Mouse (Mus musculus): Measurements from ENCODE around the gene Cd24a. TPM values are rescaled to one million over a fixed set of nuclear protein-coding genes. Genes with fewer than 3 reads are reported as not detected.

Cd24a gene
- polyA plus RNA-seq (2014; fragmentation: Nextera tagmentation; extraction: Ambion mirVana), result 698 and 708 TPM in 2 replicates

DNA sequence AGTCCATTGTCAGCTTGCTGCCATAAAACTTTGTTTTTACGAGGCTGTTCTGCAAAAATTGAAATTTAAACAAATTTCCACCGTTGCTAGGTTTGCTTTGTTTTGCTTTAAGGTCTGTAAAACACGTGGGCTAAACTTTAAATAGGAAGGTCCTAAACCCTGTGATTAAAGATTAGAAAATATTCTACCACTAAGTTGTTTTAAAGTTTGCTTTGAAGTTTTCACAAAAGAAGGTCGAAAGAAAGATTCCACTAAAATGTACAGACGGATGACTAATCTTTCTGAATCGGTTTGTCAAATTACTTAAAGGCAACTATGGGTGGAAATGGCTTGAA lies at the start of gene Cd24a:
Cd24a (plus strand) TSS at position 288 of the 335 bp plus-strand sequence.
- H3K4me2 ChIP-seq (ENCODE audit: low read depth), result peak within 1 kb of the TSS; percentile 85
- no peak for DNase-seq (ENCODE audit: low spot score)

DNA sequence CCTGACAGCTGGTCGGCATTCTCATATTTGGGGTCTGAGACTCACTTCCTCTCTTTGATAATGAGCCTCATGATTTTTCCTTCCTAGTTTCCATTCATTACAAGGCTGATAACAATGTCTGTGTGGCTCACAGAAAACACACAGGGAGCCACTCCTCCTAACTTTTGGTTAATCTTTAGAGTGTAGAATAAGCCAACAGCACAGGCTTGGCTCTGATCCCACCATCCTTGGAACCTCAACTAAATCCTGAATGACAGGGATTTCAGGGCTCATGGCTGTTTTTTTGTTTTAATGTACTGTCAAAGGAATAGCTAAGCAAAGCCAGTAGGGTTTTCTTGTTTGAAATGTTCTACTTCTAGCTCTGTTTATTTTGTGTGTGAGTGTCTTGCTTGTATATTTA lies 43.7 kb upstream of the Cd24a start:
- WGBS, result 91% methylated on average over 1 of the region's 1 CpGs
- Histone ChIP-seq H3K9me3 (ENCODE audit: control insufficient read depth, low read length) (no peaks in the 10 kb centered on the region), H3K27me3 (ENCODE audit: control insufficient read depth, insufficient read depth, low read length) (no peaks in the 10 kb centered on the region), H3K9ac (ENCODE audit: low read length) (no peak overlapping the region), H3K4me1 (ENCODE audit: control insufficient read depth, insufficient read depth, low read length) (no peaks in the 10 kb centered on the region), H3K4me2 (ENCODE audit: low read depth) (no peak overlapping the region), H3K27ac (ENCODE audit: low read depth, low read length) (no peak overlapping the region), H3K4me3 (ENCODE audit: low read depth, low read length) (no peak overlapping the region), H3K36me3 (ENCODE audit: control insufficient read depth, insufficient read depth, low read length) (peaks cover 7% of the 10 kb centered on the region)
- no peak for ATAC-seq (ENCODE audit: insufficient read depth, low FRiP score, low TSS enrichment)
- no peak for DNase-seq (ENCODE audit: low spot score)

More for the DNA sequence above, at the start of gene Cd24a:
- Histone ChIP-seq H3K4me1 (ENCODE audit: control insufficient read depth, insufficient read depth, low read length) (peaks cover 4% of the 10 kb centered on the region; the same call in 1 of the 2 replicates), H3K27ac (ENCODE audit: low read depth, low read length) (peak within 1 kb of the TSS; percentile 99), H3K4me3 (ENCODE audit: low read depth, low read length) (peak within 1 kb of the TSS; percentile 88), H3K9ac (ENCODE audit: low read length) (peak within 1 kb of the TSS; percentile 98), H3K27me3 (ENCODE audit: control insufficient read depth, insufficient read depth, low read length) (no peaks in the 10 kb centered on the region), H3K9me3 (ENCODE audit: control insufficient read depth, low read length) (no peaks in the 10 kb centered on the region), H3K36me3 (ENCODE audit: control insufficient read depth, insufficient read depth, low read length) (0 out of 2 replicates have a peak, but pooled peaks cover 2% of the 10 kb centered on the region)
- ATAC-seq (ENCODE audit: insufficient read depth, low FRiP score, low TSS enrichment), result no peak
- 1% methylated on average over 6 of the region's 6 CpGs for WGBS

- Histone ChIP-seq H3K27me3 (ENCODE audit: control insufficient read depth, insufficient read depth, low read length) (no peaks in the 10 kb centered on the region), H3K4me3 (ENCODE audit: low read depth, low read length) (no peak overlapping the region), H3K27ac (ENCODE audit: low read depth, low read length) (no peak overlapping the region), H3K4me2 (ENCODE audit: low read depth) (no peak overlapping the region), H3K36me3 (ENCODE audit: control insufficient read depth, insufficient read depth, low read length) (no peaks in the 10 kb centered on the region; the same call in 1 of the 2 replicates), H3K9me3 (ENCODE audit: control insufficient read depth, low read length) (no peaks in the 10 kb centered on the region), H3K9ac (ENCODE audit: low read length) (no peak overlapping the region), H3K4me1 (ENCODE audit: control insufficient read depth, insufficient read depth, low read length) (peaks cover 3% of the 10 kb centered on the region; the same call in 1 of the 2 replicates)
- 95% methylated on average over 7 of the region's 7 CpGs for WGBS
- no peak for ATAC-seq (ENCODE audit: insufficient read depth, low FRiP score, low TSS enrichment)
- no peak for DNase-seq (ENCODE audit: low spot score)
Observed at GRCm38 (mm10) chr10:43537652-43538051, 40.4 kb upstream of the Cd24a start.

DNA sequence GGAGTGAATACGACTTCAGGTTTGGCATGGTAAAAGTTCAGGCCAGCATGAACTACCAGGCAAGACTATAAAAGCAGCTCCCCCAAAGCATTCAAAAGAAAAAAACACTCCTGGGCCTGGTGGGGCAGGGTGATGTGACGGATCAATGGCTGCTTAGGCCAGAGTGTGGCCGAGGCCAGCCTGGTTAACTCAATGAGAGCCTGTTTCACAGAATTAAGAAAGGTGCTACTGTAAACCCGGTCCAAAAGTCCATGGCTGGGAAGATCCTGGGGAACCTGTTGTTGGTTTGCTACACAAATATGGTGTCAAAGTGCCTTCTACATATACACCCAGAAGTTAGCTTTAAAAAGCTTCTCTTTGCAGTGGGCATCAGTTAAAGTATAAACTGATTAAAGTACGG lies 39.3 kb upstream of the Cd24a start:
- ATAC-seq (ENCODE audit: insufficient read depth, low FRiP score, low TSS enrichment), result no peak

DNA sequence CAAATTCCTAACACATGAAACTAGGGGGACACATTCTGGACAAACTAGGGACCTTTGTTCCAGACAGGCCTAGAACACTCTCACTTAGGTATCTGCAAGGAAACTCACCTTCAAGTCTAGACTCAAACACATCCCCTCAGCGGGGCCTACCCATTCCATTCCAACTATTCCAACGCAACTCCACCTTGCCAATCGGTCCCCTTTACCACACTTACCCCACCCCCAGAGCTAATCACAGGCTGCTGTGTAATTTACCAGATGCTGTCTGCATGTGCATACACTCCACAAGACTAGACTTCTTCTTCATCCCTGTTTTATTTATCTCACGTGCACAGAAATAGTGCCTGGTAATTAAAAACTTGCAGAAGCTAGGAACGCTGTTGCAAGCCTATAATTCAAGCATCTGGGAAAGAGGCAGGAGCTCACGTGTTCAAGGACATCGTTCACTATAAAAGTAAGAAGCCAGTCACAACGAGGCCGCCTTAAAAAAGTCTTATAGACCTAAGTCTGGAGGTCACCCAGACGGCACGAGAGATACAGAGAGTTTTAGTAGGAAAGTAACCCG lies 38.3 kb upstream of the Cd24a start:
- WGBS, result 20% methylated on average over 12 of the region's 12 CpGs
- H3K36me3 ChIP-seq (ENCODE audit: control insufficient read depth, insufficient read depth, low read length), result no peaks in the 10 kb centered on the region

More for the DNA sequence above, 39.3 kb upstream of the Cd24a start:
- Histone ChIP-seq H3K27me3 (ENCODE audit: control insufficient read depth, insufficient read depth, low read length) (no peaks in the 10 kb centered on the region), H3K27ac (ENCODE audit: low read depth, low read length) (no peak overlapping the region), H3K4me3 (ENCODE audit: low read depth, low read length) (no peak overlapping the region), H3K9ac (ENCODE audit: low read length) (no peak overlapping the region), H3K36me3 (ENCODE audit: control insufficient read depth, insufficient read depth, low read length) (no peaks in the 10 kb centered on the region), H3K9me3 (ENCODE audit: control insufficient read depth, low read length) (no peaks in the 10 kb centered on the region), H3K4me1 (ENCODE audit: control insufficient read depth, insufficient read depth, low read length) (peaks cover 3% of the 10 kb centered on the region; the same call in 1 of the 2 replicates), H3K4me2 (ENCODE audit: low read depth) (no peak overlapping the region)
- no peak for DNase-seq (ENCODE audit: low spot score)
- 91% methylated on average over 5 of the region's 5 CpGs for WGBS

GRCm38 (mm10) chr10:43540442-43541152 lies 37.5 kb upstream of the Cd24a start, which contains the start of gene 1700021F05Rik:
Gene 1700021F05Rik, minus strand, starts transcription at chr10:43540994.
- no peaks in the 10 kb centered on the region for H3K36me3 ChIP-seq (ENCODE audit: control insufficient read depth, insufficient read depth, low read length)
- 0% methylated on average over 32 of the region's 56 CpGs for WGBS
- H3K9ac ChIP-seq (ENCODE audit: low read length), result peak within 1 kb of the TSS; percentile 84
- no peaks in the 10 kb centered on the region for H3K27me3 ChIP-seq (ENCODE audit: control insufficient read depth, insufficient read depth, low read length)
- H3K4me1 ChIP-seq (ENCODE audit: control insufficient read depth, insufficient read depth, low read length), result peaks cover 3% of the 10 kb centered on the region; the same call in 1 of the 2 replicates
- H3K4me2 ChIP-seq (ENCODE audit: low read depth), result peak within 1 kb of the TSS; percentile 41
- DNase-seq (ENCODE audit: low spot score) (peak; percentile 95), ATAC-seq (ENCODE audit: insufficient read depth, low FRiP score, low TSS enrichment) (peak; percentile 99)
- no peaks in the 10 kb centered on the region for H3K9me3 ChIP-seq (ENCODE audit: control insufficient read depth, low read length)
- H3K4me3 ChIP-seq (ENCODE audit: low read depth, low read length), result peak within 1 kb of the TSS; percentile 86
- H3K27ac ChIP-seq (ENCODE audit: low read depth, low read length), result no peak within 1 kb of the TSS

More for the DNA sequence above, 38.3 kb upstream of the Cd24a start:
- Histone ChIP-seq H3K27ac (ENCODE audit: low read depth, low read length) (no peak overlapping the region), H3K4me1 (ENCODE audit: control insufficient read depth, insufficient read depth, low read length) (peaks cover 3% of the 10 kb centered on the region; the same call in 1 of the 2 replicates), H3K4me2 (ENCODE audit: low read depth) (peak overlapping the region; percentile 41), H3K4me3 (ENCODE audit: low read depth, low read length) (peak overlapping the region; percentile 86), H3K27me3 (ENCODE audit: control insufficient read depth, insufficient read depth, low read length) (no peaks in the 10 kb centered on the region), H3K9ac (ENCODE audit: low read length) (peak overlapping the region; percentile 84), H3K9me3 (ENCODE audit: control insufficient read depth, low read length) (no peaks in the 10 kb centered on the region)
- DNase-seq (ENCODE audit: low spot score) (no peak), ATAC-seq (ENCODE audit: insufficient read depth, low FRiP score, low TSS enrichment) (no peak)

GRCm38 (mm10) chr10:43541153-43541544 lies 36.9 kb upstream of the Cd24a start:
- Histone ChIP-seq H3K4me2 (ENCODE audit: low read depth) (no peak overlapping the region), H3K4me3 (ENCODE audit: low read depth, low read length) (peak overlapping the region; percentile 86), H3K27me3 (ENCODE audit: control insufficient read depth, insufficient read depth, low read length) (no peaks in the 10 kb centered on the region), H3K4me1 (ENCODE audit: control insufficient read depth, insufficient read depth, low read length) (peaks cover 3% of the 10 kb centered on the region; the same call in 1 of the 2 replicates), H3K36me3 (ENCODE audit: control insufficient read depth, insufficient read depth, low read length) (no peaks in the 10 kb centered on the region), H3K9me3 (ENCODE audit: control insufficient read depth, low read length) (no peaks in the 10 kb centered on the region), H3K27ac (ENCODE audit: low read depth, low read length) (no peak overlapping the region), H3K9ac (ENCODE audit: low read length) (no peak overlapping the region)
- 53% methylated on average over 7 of the region's 8 CpGs for WGBS
- peak; percentile 2; the same call in 1 of the 2 replicates for ATAC-seq (ENCODE audit: insufficient read depth, low FRiP score, low TSS enrichment)
- DNase-seq (ENCODE audit: low spot score), result no peak

GRCm38 (mm10) chr10:43549411-43549810 lies 28.7 kb upstream of the Cd24a start:
- WGBS, result 68% methylated on average over 5 of the region's 5 CpGs
- ATAC-seq (ENCODE audit: insufficient read depth, low FRiP score, low TSS enrichment), result no peak
- no peak for DNase-seq (ENCODE audit: low spot score)
- no peak overlapping the region for H3K4me2 ChIP-seq (ENCODE audit: low read depth)
- no peak overlapping the region for H3K4me3 ChIP-seq (ENCODE audit: low read depth, low read length)
- H3K4me1 ChIP-seq (ENCODE audit: control insufficient read depth, insufficient read depth, low read length), result no peaks in the 10 kb centered on the region
- no peak overlapping the region for H3K9ac ChIP-seq (ENCODE audit: low read length)
- no peaks in the 10 kb centered on the region for H3K36me3 ChIP-seq (ENCODE audit: control insufficient read depth, insufficient read depth, low read length)
- no peaks in the 10 kb centered on the region for H3K27me3 ChIP-seq (ENCODE audit: control insufficient read depth, insufficient read depth, low read length)
- H3K27ac ChIP-seq (ENCODE audit: low read depth, low read length), result no peak overlapping the region
- H3K9me3 ChIP-seq (ENCODE audit: control insufficient read depth, low read length), result no peaks in the 10 kb centered on the region
